Mouse (Mus musculus): ENCODE results near the gene Zdhhc14. TPM values are rescaled to one million over a fixed set of nuclear protein-coding genes. Genes with fewer than 3 reads are reported as not detected.

The Zdhhc14 gene
- total and polyA plus RNA-seq, 3 experiments = 0.34 to 1.3 (median 0.35) TPM

DNA sequence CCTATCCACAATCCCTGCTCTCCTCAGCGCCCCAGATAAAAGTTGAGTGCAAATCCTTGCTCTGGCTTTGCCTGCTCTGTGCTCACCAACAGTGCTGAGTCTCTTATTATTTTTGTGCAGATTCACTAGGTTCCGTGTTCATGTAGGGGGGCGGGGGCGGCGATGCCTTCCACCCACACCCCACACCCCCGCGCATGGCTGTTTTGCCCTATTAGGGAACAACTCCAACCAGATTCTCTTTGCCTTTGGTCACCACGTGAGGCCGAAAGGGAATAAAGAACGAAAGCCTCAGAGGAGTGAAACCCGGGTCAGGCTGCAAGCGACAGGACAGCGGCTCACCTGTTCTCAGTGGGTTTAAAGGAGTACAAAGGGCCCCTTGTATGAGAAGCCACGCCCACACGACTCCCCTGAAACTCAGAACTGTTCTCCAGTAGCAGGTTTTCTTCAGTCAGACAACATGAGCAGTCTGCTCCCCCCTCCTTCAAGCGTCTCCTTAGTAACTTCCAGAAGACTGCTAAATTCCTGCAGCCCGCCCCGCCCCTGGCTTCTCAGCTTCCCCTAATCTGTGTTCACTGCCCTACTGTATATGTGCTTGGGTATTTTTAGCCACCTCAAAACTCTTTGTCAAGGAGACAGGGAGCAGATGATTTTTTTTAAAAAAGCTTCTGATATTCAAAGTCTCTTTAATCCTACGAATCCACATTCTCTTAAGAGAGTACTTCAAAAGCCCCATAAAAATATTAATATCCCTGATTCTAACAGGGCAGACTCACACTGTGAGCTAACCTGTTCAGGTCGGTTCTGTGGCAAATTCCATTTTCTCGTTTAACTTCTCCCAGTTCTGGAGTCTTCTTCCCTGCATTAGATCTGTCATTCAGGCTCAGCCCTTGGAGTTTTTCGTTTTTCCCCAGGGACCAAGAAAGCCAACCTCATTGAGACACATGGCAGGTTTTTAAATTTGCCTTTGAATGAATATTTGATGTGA, 278.2 kb downstream of the Zdhhc14 start:
- Histone ChIP-seq H3K79me2 (replicated peaks; ENCODE audit: control insufficient read depth, extremely low read depth, insufficient read depth, poor library complexity, severe bottlenecking) (no peaks in the 10 kb centered on the region), H3K27me3 (replicated peaks) (no peaks in the 10 kb centered on the region), H3K27ac (ENCODE audit: insufficient read depth, low read depth) (no peak overlapping the region), H3K9me3 (replicated peaks; ENCODE audit: low read length) (no peaks in the 10 kb centered on the region), H3K4me1 (ENCODE audit: control insufficient read depth in 1 of 2, insufficient read depth in 2 of 2) (peaks cover 4 to 12% of the 10 kb centered on the region in 2 experiments), H3K4me2 (ENCODE audit: insufficient read depth, low read depth, poor library complexity, severe bottlenecking) (no peak overlapping the region), H3K36me3 (replicated peaks in 1 of 2; ENCODE audit: control insufficient read depth in 1 of 2, insufficient read depth in 1 of 2, low read length in 1 of 2) (no peaks in the 10 kb centered on the region), H3K9ac (ENCODE audit: insufficient read depth, low read depth) (no peak overlapping the region), H3K4me3 (replicated peaks in 1 of 3; ENCODE audit: low read depth in 2 of 3, low read length in 2 of 3, poor library complexity in 1 of 3) (no peak overlapping the region)
- no peak for TF ChIP-seq ZNF384 (IDR thresholded peaks at IDR 0.05; ENCODE audit: low read depth, low read length)
- no peak for TF ChIP-seq SIN3A (IDR thresholded peaks at IDR 0.05; ENCODE audit: low read length)
- TF ChIP-seq ZC3H11A (IDR thresholded peaks at IDR 0.05; ENCODE audit: low read depth, low read length) = no peak
- TF ChIP-seq HCFC1 (IDR thresholded peaks at IDR 0.05; ENCODE audit: low read depth, low read length) = no peak
- TF ChIP-seq TBP (conservative IDR thresholded peaks at IDR 0.05; ENCODE audit: low read depth, low read length) = no peak
- TF ChIP-seq UBTF (IDR thresholded peaks at IDR 0.05; ENCODE audit: low read depth, low read length) = no peak
- dilution Hi-C loops (cut with MboI; ENCODE audit: extremely low pct_ligation_motif_present, extremely low pct_unique_long_range_greater_than_20kb, low sequenced_read_pairs) = no loop called here
- no peak for DNase-seq (ENCODE audit: extremely low read depth)
- in situ Hi-C loops (cut with MboI; ENCODE audit: low pct_ligation_motif_present, low pct_unique_long_range_greater_than_20kb, low sequenced_read_pairs) = no loop called here

DNA sequence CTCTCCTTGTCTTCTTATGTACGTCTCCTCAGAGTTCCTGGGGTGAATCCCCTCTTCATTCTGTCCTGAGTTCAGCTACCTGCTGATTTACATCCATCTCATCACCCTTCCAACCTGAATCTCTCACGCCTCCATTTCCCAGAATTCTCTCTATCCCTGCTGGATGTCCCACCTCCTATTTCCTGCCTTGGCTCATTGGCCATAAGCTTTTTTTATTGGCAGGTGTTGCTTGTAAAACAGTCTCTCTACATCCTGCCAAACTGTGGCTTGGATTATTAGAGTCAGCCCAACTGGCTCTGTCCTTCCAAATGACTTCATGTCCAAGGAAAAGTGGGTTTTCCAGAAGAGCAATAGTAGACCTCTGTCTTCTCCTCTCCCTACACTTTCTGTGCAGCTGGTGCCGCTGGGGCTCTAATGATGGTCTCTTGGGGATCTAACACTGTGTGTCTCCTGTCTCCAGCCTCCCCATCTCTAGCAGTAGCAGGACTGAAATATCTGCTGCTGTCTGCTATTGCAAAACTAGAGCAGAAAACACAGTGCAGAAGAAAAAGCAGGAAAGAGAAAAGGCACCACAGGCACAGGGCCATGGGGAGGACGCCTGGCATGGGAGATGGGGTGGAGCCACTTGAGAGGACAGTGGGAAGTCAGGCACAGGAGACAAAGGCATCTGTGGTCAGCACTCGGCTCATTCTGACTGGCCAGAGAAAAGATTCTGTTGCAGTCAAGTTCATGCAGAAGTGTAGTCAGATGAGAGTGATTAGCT, 288.0 kb downstream of the Zdhhc14 start:
- Histone ChIP-seq H3K9me3 (replicated peaks; ENCODE audit: low read length) (peaks cover 2% of the 10 kb centered on the region), H3K27ac (ENCODE audit: insufficient read depth, low read depth) (no peak overlapping the region), H3K4me2 (ENCODE audit: insufficient read depth, low read depth, poor library complexity, severe bottlenecking) (no peak overlapping the region), H3K79me2 (replicated peaks; ENCODE audit: control insufficient read depth, extremely low read depth, insufficient read depth, poor library complexity, severe bottlenecking) (no peaks in the 10 kb centered on the region), H3K9ac (ENCODE audit: insufficient read depth, low read depth) (no peak overlapping the region), H3K4me1 (ENCODE audit: control insufficient read depth in 1 of 2, insufficient read depth in 2 of 2) (no peaks in the 10 kb centered on the region), H3K4me3 (replicated peaks in 1 of 3; ENCODE audit: low read depth in 2 of 3, low read length in 2 of 3, poor library complexity in 1 of 3) (no peak overlapping the region), H3K36me3 (replicated peaks in 1 of 2; ENCODE audit: control insufficient read depth in 1 of 2, insufficient read depth in 1 of 2, low read length in 1 of 2) (no peaks in the 10 kb centered on the region), H3K27me3 (replicated peaks) (no peaks in the 10 kb centered on the region)
- in situ Hi-C loops (cut with MboI; ENCODE audit: low pct_ligation_motif_present, low pct_unique_long_range_greater_than_20kb, low sequenced_read_pairs) = no loop called here
- no peak for DNase-seq (ENCODE audit: extremely low read depth)
- dilution Hi-C loops (cut with MboI; ENCODE audit: extremely low pct_ligation_motif_present, extremely low pct_unique_long_range_greater_than_20kb, low sequenced_read_pairs) = no loop called here
- no peak for TF ChIP-seq SMC3 (IDR thresholded peaks at IDR 0.05; ENCODE audit: low read depth, low read length)
- TF ChIP-seq SIN3A (IDR thresholded peaks at IDR 0.05; ENCODE audit: low read length) = no peak
- TF ChIP-seq CHD1 (IDR thresholded peaks at IDR 0.05; ENCODE audit: low read depth, low read length) = no peak
- TF ChIP-seq TBP (conservative IDR thresholded peaks at IDR 0.05; ENCODE audit: low read depth, low read length) = no peak
- TF ChIP-seq E2F4 (IDR thresholded peaks at IDR 0.05; ENCODE audit: insufficient replicate concordance, low read depth, low read length) = no peak
- TF ChIP-seq NELFE (IDR thresholded peaks at IDR 0.05; ENCODE audit: low read depth, low read length) = no peak
- TF ChIP-seq TCF12 (IDR thresholded peaks at IDR 0.05; ENCODE audit: low read depth, low read length) = no peak
- no peak for TF ChIP-seq KAT2A (IDR thresholded peaks at IDR 0.05; ENCODE audit: insufficient replicate concordance, low read length)
- TF ChIP-seq POLR2AphosphoS2 (IDR thresholded peaks at IDR 0.05; ENCODE audit: low read depth, low read length) = no peak
- no peak for TF ChIP-seq CTCF (conservative IDR thresholded peaks at IDR 0.05 in 1 of 2, IDR thresholded peaks at IDR 0.05 in 1 of 2; ENCODE audit: low read depth in 2 of 2, low read length in 2 of 2)

All from CH12.LX (cell line).